Mouse (Mus musculus) liver, adult 2 months (tissue): ENCODE data around the gene Cenpi. TPM values are rescaled to one million over a fixed set of nuclear protein-coding genes. Genes with fewer than 3 reads are reported as not detected.

Source experiments
- DNase-seq: peaks from one replicate; pipeline ENCODE4 v3.0.0-alpha.2; 2011; ENCODE audit warnings: low read depth, low spot score; ENCODE audit errors: extremely low read depth
- H3K27ac ChIP-seq: fragments of 200-500 bp; replicated peaks from 2 replicates; pipeline ENCODE4 v1.5.1; 2012; ENCODE audit warnings: low read depth, mild to moderate bottlenecking, control low read depth, inconsistent platforms, low read length; ENCODE audit not compliant: insufficient read depth
- H3K27me3 ChIP-seq: fragments of 200-500 bp; 2 replicates; pipeline ENCODE4 v1.6.1; 2012; ENCODE audit warnings: mild to moderate bottlenecking, moderate library complexity, low read length, inconsistent platforms; ENCODE audit not compliant: control insufficient read depth, insufficient read depth
- H3K36me3 ChIP-seq: fragments of 200-500 bp; 2 replicates; pipeline ENCODE4 v1.6.1; 2012; ENCODE audit warnings: low read length, inconsistent platforms; ENCODE audit not compliant: control insufficient read depth, insufficient read depth
- H3K4me1 ChIP-seq: fragments of 200-500 bp; 2 replicates; pipeline ENCODE4 v1.6.1; 2011; ENCODE audit warnings: low read length; ENCODE audit not compliant: control insufficient read depth, insufficient read depth
- H3K4me3 ChIP-seq: fragments of 200-500 bp; 2 replicates; pipeline ENCODE4 v1.5.1; 2011; ENCODE audit warnings: low read depth, mild to moderate bottlenecking, control low read depth, low read length, moderate library complexity; ENCODE audit not compliant: insufficient read depth
- H3K79me2 ChIP-seq: fragments of 200-500 bp; 2 replicates; pipeline ENCODE4 v1.6.1; 2012; ENCODE audit warnings: inconsistent platforms, mild to moderate bottlenecking, low read length, moderate library complexity; ENCODE audit not compliant: control insufficient read depth, insufficient read depth
- H3K9ac ChIP-seq: fragments of 200-500 bp; 2 replicates; pipeline ENCODE4 v1.6.1; 2012; ENCODE audit warnings: low read depth, mild to moderate bottlenecking, control low read depth, inconsistent platforms, low read length
- CTCF ChIP-seq: fragments of 200-500 bp; IDR thresholded peaks from 2 replicates; pipeline ENCODE4 v1.5.1; 2011; ENCODE audit warnings: low read depth, low read length, control low read depth
- POLR2A ChIP-seq: fragments of 200-500 bp; IDR thresholded peaks from 2 replicates; pipeline ENCODE4 v1.6.1; 2011; ENCODE audit warnings: low read length, control low read depth; ENCODE audit not compliant: insufficient read depth; ENCODE audit errors: extremely low read depth
- WGBS: fragments of 180-500 bp; shearing (Covaris S2); methylation state at CpG from one replicate; pipeline ENCODE4 v1.1.7; 2018; 5-methylcytosine and 5-hydroxymethylcytosine counted together
- polyA plus RNA-seq: library from polyadenylated mRNA; depleted of rRNA; stranded (reverse); fragments of >200 nt; gene quantifications from 2 replicates; pipeline ENCODE4 v1.2.3, GENCODE M21; 2012
- total RNA-seq: library from RNA; depleted of rRNA; stranded (reverse); fragments of >200 nt; gene quantifications from 2 replicates; pipeline ENCODE4 v1.2.3, GENCODE M21; 2014

Gene Cenpi
- total and polyA plus RNA-seq, 2 experiments: 0.18 TPM; not detected in 1

DNA sequence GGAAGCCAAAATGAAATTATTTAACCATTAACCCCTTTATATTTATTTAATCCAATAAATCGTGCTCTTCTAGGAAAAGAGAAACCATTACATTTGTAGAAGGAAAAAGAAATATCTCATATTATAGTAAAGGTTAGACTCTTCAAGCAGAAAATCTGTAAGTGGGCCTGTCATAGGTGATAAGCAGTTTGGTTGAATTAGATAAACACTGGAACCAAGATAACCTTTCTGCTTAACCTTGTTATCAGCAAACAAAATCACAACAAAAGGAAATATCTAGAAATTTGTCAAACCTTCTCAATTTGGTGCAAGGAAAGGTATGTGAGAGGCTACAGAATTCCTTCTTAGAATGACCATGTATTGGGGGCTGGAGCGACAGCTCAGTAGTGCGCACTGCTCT lies 27.4 kb upstream of the Cenpi start:
- no peaks in the 10 kb centered on the region for H3K27me3 ChIP-seq
- no peaks in the 10 kb centered on the region; the same call in 1 of the 2 replicates for H3K4me1 ChIP-seq
- H3K27ac ChIP-seq: no peak overlapping the region
- H3K9ac ChIP-seq: no peak overlapping the region
- H3K4me3 ChIP-seq: no peak overlapping the region
- TF ChIP-seq CTCF: no peak
- no peak for TF ChIP-seq POLR2A
- WGBS: 88% methylated on average over 3 of the region's 3 CpGs
- no peak for DNase-seq
- H3K79me2 ChIP-seq: no peaks in the 10 kb centered on the region; the same call in 1 of the 2 replicates
- H3K36me3 ChIP-seq: no peaks in the 10 kb centered on the region

DNA sequence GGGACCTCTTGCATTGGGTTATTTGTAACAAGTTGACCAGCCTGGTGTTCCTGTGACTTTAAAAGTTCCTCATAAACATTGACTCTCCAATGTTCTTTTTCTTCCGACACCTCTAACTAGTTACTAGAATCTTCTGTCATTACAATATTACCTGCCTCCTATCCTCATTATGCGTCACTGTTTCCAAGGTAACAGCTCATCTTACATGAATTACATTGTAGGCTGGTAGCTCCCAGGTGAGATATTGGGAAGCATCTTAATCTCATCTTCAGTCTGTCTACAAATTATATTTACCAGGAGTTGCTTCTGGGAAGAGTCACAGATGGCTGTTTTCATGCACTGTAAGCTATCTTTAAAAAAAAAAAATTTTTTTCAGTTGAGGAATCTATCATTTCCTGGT lies 22.8 kb upstream of the Cenpi start:
- no peak for DNase-seq
- Histone ChIP-seq H3K9ac (no peak overlapping the region), H3K36me3 (no peaks in the 10 kb centered on the region), H3K27me3 (no peaks in the 10 kb centered on the region), H3K4me3 (no peak overlapping the region), H3K27ac (no peak overlapping the region), H3K79me2 (no peaks in the 10 kb centered on the region), H3K4me1 (no peaks in the 10 kb centered on the region)
- 100% methylated on average over 2 of the region's 2 CpGs for WGBS
- TF ChIP-seq CTCF (no peak), POLR2A (no peak)

DNA sequence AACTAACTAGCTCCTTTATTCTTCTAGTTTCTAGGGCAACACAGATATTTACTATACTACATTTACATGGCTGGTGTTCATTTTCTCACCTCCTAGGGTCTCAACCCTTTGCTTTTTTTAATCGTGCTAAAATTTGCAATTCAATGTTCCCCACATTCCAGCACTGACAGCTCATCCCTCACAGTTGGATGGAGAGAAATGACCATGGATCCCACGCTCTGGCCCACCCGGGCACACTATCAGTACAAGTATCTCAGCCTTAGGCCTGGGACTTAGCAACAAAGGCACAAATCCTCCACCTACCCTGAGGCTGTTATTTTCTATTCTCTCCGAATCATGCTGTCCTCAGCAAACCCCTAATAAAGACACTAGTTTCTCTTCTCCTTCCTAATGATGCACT lies 22.1 kb upstream of the Cenpi start:
- no peaks in the 10 kb centered on the region for H3K27me3 ChIP-seq
- no peak for DNase-seq
- H3K4me1 ChIP-seq: no peaks in the 10 kb centered on the region
- 76% methylated on average over 4 of the region's 4 CpGs for WGBS
- no peak overlapping the region for H3K4me3 ChIP-seq
- H3K9ac ChIP-seq: no peak overlapping the region
- TF ChIP-seq CTCF (no peak), POLR2A (no peak)
- no peaks in the 10 kb centered on the region for H3K36me3 ChIP-seq
- H3K79me2 ChIP-seq: no peaks in the 10 kb centered on the region
- H3K27ac ChIP-seq: no peak overlapping the region

DNA sequence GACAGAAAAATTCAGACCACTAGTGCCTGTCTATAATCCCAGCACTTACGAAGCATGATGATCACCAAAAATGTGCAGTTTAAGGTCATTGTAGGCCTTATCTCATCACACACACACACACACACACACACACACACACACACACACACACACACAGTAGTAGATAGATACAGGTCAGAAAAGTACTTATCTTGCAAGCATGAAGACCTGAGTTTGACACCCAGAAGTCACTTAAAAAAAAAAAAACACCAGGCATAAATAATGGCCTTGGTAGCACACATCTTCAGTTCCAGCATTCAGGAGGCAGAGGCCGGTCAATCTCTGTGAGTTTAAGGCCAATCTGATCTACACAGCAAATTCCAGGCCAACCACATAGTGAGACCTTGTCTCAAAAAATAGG lies 20.6 kb upstream of the Cenpi start:
- WGBS: 94% methylated on average over 2 of the region's 2 CpGs
- Histone ChIP-seq H3K4me1 (no peaks in the 10 kb centered on the region), H3K27me3 (no peaks in the 10 kb centered on the region), H3K4me3 (no peak overlapping the region), H3K36me3 (no peaks in the 10 kb centered on the region), H3K9ac (no peak overlapping the region), H3K27ac (no peak overlapping the region), H3K79me2 (no peaks in the 10 kb centered on the region)
- TF ChIP-seq CTCF (no peak), POLR2A (no peak)
- DNase-seq: no peak

DNA sequence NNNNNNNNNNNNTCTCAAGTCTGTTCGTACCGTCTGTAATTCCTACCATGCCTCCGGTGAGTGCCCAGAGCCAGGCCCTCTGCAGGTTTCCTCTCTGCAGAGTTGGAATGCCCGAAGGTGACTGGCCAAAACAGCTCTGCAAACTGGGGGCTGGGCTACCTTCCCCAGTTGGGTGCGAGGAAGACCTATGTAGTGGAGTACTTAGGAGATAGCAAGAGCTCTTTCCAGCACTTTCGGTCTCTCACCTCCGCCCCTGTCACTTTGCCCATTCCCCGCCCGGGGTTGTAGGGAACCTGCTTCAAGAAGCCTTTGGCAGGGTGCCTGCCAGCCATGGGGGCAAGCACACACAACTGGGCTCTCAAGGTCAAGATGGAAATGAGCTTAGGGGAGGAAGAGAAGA lies 11.6 kb upstream of the Cenpi start:
- DNase-seq: no peak
- Histone ChIP-seq H3K4me3 (no peak overlapping the region), H3K27ac (no peak overlapping the region), H3K79me2 (no peaks in the 10 kb centered on the region), H3K27me3 (peaks cover 4% of the 10 kb centered on the region; the same call in 1 of the 2 replicates), H3K36me3 (no peaks in the 10 kb centered on the region), H3K4me1 (peaks cover 3% of the 10 kb centered on the region; the same call in 1 of the 2 replicates), H3K9ac (no peak overlapping the region)
- WGBS: 18% methylated on average over 9 of the region's 9 CpGs
- no peak for TF ChIP-seq POLR2A
- TF ChIP-seq CTCF: no peak

DNA sequence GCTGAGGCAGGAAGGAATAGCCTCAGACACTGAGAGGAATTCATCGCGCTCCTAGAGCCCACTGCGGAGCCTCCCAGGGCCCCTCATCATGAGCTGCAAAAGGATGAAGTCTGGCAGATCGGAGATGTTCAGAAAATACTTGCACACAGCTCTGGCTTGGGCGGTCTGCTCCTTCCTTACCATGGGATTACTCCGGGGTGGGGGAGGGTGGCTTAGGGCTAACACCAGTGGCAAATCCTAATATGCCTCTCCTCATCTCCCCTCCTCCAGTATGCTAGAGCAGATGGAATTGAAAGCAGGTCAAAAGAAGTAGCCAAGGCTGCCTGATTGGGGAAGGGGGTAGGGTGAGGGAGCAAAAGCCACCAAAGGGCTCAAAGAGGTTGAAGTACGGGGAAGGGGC lies 11.1 kb upstream of the Cenpi start:
- no peak overlapping the region for H3K27ac ChIP-seq

More for the DNA sequence above, 11.1 kb upstream of the Cenpi start:
- no peak overlapping the region for H3K9ac ChIP-seq
- no peaks in the 10 kb centered on the region for H3K79me2 ChIP-seq
- H3K27me3 ChIP-seq: peaks cover 4% of the 10 kb centered on the region; the same call in 1 of the 2 replicates
- WGBS: 34% methylated on average over 7 of the region's 7 CpGs
- H3K4me1 ChIP-seq: peaks cover 3% of the 10 kb centered on the region; the same call in 1 of the 2 replicates
- no peak for DNase-seq
- H3K36me3 ChIP-seq: no peaks in the 10 kb centered on the region
- no peak for TF ChIP-seq CTCF
- no peak for TF ChIP-seq POLR2A
- H3K4me3 ChIP-seq: no peak overlapping the region
